Mouse (Mus musculus): ENCODE data around the gene Rgsl1. TPM values are rescaled to one million over a fixed set of nuclear protein-coding genes. Genes with fewer than 3 reads are reported as not detected.

Gene Rgsl1
- polyA plus RNA-seq, 1 experiment = 6.0 TPM

DNA sequence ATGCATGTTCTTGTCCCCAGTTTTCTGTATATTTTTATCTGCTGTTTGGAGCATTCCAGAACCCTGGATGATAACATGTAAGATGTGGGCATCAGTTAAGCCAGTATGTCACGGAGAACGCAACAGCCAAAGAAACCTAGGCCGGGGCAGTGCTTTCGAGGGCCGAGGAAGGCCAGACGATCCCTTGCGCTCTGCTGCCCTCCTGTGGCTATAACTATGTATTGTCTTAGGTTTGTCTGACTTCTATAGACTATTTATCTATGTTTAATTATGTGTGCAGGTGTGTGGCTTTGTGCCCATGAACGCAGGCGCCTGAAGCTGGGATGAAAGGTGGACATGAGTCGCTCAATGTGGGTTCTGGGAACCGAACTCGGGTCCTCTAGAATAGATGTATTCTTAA lies 97.2 kb downstream of the Rgsl1 start:
- no peak overlapping the region for H3K27ac ChIP-seq (ENCODE audit: insufficient read depth, low read length)
- no peak overlapping the region for H3K4me3 ChIP-seq (ENCODE audit: insufficient read depth, low read length)
- TF ChIP-seq CTCF (IDR thresholded peaks at IDR 0.05; ENCODE audit: extremely low read depth, insufficient read depth, low read length) = peak; percentile 93
- no peak for TF ChIP-seq POLR2A (IDR thresholded peaks at IDR 0.05; ENCODE audit: extremely low read depth, insufficient read depth, low read length)
- no peaks in the 10 kb centered on the region; the same call in 1 of the 2 replicates for H3K4me1 ChIP-seq (ENCODE audit: control insufficient read depth, insufficient read depth, low read length)

DNA sequence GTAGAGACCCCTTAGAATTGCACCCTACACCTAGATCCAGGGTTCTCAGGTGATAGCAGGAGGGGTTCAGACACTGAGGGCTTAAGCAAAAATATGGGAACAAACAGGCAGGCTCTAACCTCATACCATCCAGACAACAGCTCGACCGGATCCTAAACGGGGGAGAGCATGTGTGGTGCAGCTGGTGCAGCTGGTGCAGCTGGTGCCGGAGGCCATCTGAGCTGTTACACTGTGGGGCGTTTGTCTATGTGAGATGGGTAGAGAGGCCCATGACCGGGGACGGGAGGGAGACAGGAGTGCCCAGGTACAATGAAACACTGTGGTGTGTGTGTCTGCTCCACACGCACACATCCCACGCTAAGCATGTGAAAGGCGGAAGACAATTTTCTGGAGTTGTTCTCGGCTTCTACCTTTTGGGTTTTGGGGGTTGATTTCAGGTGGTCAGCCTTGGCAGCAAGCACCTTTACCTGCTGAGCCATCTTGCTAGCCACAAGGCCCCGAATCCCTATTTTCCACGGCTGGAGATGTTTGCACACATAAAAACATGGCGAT lies 97.7 kb downstream of the Rgsl1 start:
- Histone ChIP-seq H3K4me1 (ENCODE audit: control insufficient read depth, insufficient read depth, low read length) (no peaks in the 10 kb centered on the region; the same call in 1 of the 2 replicates), H3K27ac (ENCODE audit: insufficient read depth, low read length) (no peak overlapping the region), H3K4me3 (ENCODE audit: insufficient read depth, low read length) (no peak overlapping the region)
- no peak for TF ChIP-seq CTCF (IDR thresholded peaks at IDR 0.05; ENCODE audit: extremely low read depth, insufficient read depth, low read length)
- no peak for TF ChIP-seq POLR2A (IDR thresholded peaks at IDR 0.05; ENCODE audit: extremely low read depth, insufficient read depth, low read length)

DNA sequence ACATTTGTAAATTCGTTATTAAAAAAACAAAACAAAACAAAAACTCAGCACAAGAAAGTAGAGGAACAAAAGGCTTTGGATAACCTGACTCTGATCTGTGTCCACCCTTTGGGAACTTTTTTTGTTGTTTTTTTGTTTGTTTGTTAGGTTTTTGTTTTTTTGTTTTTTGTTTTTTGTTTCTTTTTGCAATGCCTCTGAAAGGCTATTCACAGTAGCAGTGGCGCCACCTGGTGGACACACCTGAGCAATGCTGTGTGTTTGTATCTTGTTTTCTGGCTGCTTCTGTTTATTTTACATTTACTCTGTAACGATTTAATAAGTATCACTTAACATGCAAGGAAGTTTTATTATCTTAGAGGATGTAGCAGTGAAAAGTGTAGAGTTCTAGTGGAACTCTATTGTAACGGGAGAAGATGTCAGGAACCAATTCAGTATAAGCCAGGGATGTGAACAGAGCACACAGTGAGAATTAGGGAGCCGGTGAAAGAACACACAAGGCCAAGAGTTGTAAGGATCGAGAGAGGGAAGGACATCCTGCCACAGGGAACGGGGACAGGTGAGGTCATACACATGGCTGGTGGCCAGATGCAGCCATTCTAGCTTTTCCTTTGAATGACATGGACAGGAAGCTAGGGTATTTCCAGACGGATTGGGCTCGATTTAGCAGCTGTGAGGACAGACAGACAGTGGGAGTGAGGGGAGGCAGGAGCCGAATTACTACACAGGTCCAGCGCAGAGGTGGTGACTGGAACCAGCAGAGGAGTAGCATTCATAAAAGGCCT lies 101.4 kb downstream of the Rgsl1 start:
- H3K27ac ChIP-seq (ENCODE audit: insufficient read depth, low read length) = no peak overlapping the region
- H3K4me3 ChIP-seq (ENCODE audit: insufficient read depth, low read length) = no peak overlapping the region; the same call in 1 of the 2 replicates
- TF ChIP-seq POLR2A (IDR thresholded peaks at IDR 0.05; ENCODE audit: extremely low read depth, insufficient read depth, low read length) (no peak), CTCF (IDR thresholded peaks at IDR 0.05; ENCODE audit: extremely low read depth, insufficient read depth, low read length) (peak; percentile 95)
- H3K4me1 ChIP-seq (ENCODE audit: control insufficient read depth, insufficient read depth, low read length) = peaks cover 4% of the 10 kb centered on the region; the same call in 1 of the 2 replicates

DNA sequence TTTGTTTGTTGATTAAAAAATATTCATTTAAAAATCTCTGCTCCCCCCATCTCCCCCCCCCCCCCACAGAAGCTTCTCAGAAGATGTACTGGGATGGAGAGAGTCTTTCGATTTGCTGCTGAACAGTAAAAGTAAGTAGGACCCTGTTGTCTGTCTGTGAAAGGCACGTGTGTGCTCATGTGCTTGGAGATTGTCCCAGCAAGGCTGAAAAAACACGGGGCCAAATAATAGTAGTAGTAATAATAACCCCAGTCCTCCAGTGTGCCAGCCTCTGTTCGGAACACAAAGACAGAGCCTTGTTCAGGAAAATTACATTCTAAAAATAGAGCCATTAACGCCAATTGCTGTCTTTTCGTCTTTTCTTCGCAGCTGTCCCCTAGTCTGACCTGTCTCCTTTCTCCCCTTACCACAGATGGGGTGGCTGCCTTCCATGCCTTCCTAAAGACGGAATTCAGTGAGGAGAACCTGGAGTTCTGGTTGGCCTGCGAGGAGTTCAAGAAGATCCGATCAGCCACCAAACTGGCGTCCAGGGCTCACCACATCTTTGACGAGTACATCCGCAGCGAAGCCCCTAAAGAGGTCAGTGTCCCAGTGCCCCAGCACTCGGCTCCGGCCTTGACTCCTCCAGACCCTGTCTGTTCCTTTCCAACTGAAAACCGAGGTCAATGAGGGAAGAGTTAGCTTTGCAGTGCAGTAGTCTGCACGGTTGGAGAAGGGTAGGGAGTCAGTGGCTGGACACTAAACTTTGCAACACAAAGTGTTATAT lies 102.2 kb downstream of the Rgsl1 start:
- TF ChIP-seq POLR2A (IDR thresholded peaks at IDR 0.05; ENCODE audit: extremely low read depth, insufficient read depth, low read length) (no peak), CTCF (IDR thresholded peaks at IDR 0.05; ENCODE audit: extremely low read depth, insufficient read depth, low read length) (no peak)
- Histone ChIP-seq H3K4me3 (ENCODE audit: insufficient read depth, low read length) (peak overlapping the region; percentile 70; the same call in 1 of the 2 replicates), H3K4me1 (ENCODE audit: control insufficient read depth, insufficient read depth, low read length) (peaks cover 7% of the 10 kb centered on the region), H3K27ac (ENCODE audit: insufficient read depth, low read length) (no peak overlapping the region)

DNA sequence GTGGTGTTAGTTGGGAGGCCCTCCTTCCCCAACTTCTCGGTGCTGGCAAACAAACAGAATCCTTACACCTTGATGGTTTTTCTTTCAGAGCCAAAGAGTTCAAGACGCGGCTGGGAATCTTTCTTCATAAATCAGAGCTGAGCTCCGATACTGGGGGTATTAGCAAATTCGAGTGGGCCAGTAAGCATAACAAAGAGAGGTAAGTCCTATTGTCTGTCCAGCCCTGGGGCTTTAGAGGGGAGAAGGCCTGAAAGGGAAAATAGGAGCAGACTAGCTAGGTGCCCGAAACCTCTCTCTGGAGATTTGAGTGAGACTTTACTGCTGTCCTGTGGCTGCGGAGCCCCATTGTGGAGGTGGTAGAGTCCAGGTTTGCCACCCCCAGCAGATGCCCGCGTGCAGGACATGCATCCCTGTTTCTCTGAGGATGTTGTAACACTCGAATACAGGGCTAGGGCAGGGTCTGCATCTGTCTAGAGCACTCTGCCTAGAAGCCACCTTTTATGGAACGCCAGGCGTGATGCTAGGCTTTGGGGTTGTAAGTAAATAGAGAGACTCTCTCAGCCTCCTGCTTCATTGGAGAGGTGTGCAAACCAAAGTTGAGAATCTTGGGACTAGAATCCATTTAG lies 103.1 kb downstream of the Rgsl1 start:
- peaks cover 7% of the 10 kb centered on the region for H3K4me1 ChIP-seq (ENCODE audit: control insufficient read depth, insufficient read depth, low read length)
- H3K27ac ChIP-seq (ENCODE audit: insufficient read depth, low read length) = no peak overlapping the region

DNA sequence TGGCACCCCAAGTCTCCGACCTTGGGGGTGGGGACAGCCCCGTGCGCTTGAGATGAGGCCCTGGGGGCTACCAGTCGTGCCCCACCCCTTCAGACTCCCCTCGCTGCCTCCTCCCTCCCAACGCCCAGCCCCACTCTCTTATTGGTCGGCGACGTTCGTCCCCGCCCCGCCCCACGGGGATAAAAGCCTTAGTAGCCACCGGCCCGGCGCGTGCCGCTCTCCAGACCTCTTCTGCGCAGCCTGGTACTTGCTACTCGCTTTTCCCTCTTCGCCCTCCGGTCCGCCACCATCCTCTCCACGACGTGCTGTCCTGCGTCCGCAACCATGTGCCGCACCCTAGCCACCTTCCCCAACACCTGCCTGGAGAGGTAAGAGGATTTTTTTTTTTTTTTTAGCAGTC lies 103.8 kb downstream of the Rgsl1 start, which contains the start of gene Rgs16:
TSS of gene Rgs16 (plus strand) at position 205 of the 400 bp plus-strand sequence.
- Histone ChIP-seq H3K4me1 (ENCODE audit: control insufficient read depth, insufficient read depth, low read length) (peaks cover 7% of the 10 kb centered on the region), H3K27ac (ENCODE audit: insufficient read depth, low read length) (no peak within 1 kb of the TSS), H3K4me3 (ENCODE audit: insufficient read depth, low read length) (peak within 1 kb of the TSS; percentile 70)
- TF ChIP-seq POLR2A (IDR thresholded peaks at IDR 0.05; ENCODE audit: extremely low read depth, insufficient read depth, low read length) (peak; percentile 91), CTCF (IDR thresholded peaks at IDR 0.05; ENCODE audit: extremely low read depth, insufficient read depth, low read length) (no peak)

More for the DNA sequence above, 103.1 kb downstream of the Rgsl1 start:
- no peak for TF ChIP-seq CTCF (IDR thresholded peaks at IDR 0.05; ENCODE audit: extremely low read depth, insufficient read depth, low read length)
- TF ChIP-seq POLR2A (IDR thresholded peaks at IDR 0.05; ENCODE audit: extremely low read depth, insufficient read depth, low read length) = no peak
- H3K4me3 ChIP-seq (ENCODE audit: insufficient read depth, low read length) = peak overlapping the region; percentile 70

DNA sequence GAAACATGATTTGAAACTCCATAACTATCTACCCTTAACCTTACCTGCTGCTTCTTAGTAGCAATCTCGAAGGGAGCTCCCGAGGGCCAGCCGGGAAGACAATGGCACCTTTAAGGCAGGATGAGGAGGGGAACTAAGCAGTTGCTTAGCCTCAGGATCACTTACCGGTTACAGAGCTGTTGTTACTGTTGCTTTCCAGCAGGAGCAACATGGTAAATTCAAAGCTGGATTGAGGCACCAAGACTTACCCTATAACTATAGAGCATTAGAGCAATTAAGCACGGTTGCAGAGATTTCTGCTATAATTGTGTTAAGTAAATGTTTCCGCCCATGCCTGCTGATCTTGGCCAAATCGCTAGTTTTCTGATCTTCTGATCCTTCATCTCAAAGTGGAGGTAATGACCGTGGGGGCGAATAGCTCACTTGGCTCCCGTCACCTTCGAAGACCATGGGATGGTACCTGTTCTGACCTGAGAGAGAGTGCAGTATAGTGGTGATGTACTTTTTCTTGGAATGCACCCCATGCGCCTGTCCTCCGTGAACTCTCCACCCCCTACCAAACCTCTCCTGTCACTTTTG lies 104.4 kb downstream of the Rgsl1 start:
- TF ChIP-seq POLR2A (IDR thresholded peaks at IDR 0.05; ENCODE audit: extremely low read depth, insufficient read depth, low read length) = no peak
- no peak for TF ChIP-seq CTCF (IDR thresholded peaks at IDR 0.05; ENCODE audit: extremely low read depth, insufficient read depth, low read length)
- H3K4me1 ChIP-seq (ENCODE audit: control insufficient read depth, insufficient read depth, low read length) = peaks cover 7% of the 10 kb centered on the region
- H3K4me3 ChIP-seq (ENCODE audit: insufficient read depth, low read length) = peak overlapping the region; percentile 70; the same call in 1 of the 2 replicates
- no peak overlapping the region for H3K27ac ChIP-seq (ENCODE audit: insufficient read depth, low read length)

DNA sequence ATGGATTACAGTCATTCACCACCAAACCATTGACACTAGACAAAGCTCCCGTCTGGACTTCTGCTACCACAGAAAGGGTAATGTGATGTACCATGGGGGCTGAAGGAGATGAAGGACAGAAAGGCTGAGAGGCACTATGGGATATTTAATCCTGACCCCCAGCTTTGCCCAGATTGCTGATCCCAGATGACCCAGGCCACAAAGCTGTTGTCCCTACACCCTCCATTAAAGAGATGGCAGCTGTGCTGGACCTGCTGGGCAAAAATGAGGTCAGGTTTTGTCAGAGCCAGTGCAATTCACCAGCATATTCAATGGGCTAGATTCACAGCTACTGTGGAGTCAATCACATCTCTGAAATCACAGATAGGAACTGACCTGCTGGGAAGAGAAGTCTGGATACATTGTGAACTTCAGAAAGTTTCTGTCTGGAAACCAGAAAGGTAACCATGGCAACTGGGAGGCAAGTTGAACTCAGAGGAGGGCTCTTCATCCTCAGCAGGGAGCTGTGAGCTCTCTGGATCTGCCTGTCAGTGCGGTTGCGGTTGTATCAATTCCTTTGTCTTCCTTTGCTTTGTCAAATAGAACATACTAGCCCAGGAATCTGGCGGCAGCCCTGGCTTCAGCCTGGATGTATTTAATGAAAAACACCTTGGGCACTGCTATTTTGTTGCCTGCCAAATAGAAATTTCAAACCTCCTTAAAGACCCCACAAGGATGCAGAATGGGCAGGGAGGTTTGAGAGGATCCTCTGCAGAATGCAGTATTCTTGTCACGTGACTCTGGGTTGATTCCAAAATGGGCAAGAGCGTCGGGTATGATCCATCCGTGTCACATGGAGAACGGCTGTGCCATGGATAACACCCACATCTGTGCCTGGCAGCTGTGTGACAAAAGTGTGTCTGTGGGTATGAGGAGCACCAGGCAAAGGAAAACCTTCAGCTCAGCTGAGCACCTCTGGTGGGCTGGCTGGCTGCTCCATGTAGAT lies 106.5 kb downstream of the Rgsl1 start:
- peaks cover 12% of the 10 kb centered on the region for H3K4me1 ChIP-seq (ENCODE audit: control insufficient read depth, insufficient read depth, low read length)
- no peak overlapping the region for H3K4me3 ChIP-seq (ENCODE audit: insufficient read depth, low read length)
- H3K27ac ChIP-seq (ENCODE audit: insufficient read depth, low read length) = no peak overlapping the region
- no peak for TF ChIP-seq CTCF (IDR thresholded peaks at IDR 0.05; ENCODE audit: extremely low read depth, insufficient read depth, low read length)
- no peak for TF ChIP-seq POLR2A (IDR thresholded peaks at IDR 0.05; ENCODE audit: extremely low read depth, insufficient read depth, low read length)

Measured in cortical plate, adult 2 months (tissue).